Mouse (Mus musculus) megakaryocyte-erythroid progenitor cell, adult 5-6 weeks (primary cell): Measurements from ENCODE around the gene Tnp2. TPM values are rescaled to one million over a fixed set of nuclear protein-coding genes. Genes with fewer than 3 reads are reported as not detected.
A peak's percentile ranks its signal among the peaks of the same experiment; 100 is the strongest.

Experiments used
- ATAC-seq: replicated peaks from 2 replicates; pipeline ENCODE4 v1.8.0; 2016; ENCODE audit warnings: mild to moderate bottlenecking, inconsistent platforms; ENCODE audit not compliant: severe bottlenecking, poor library complexity, low FRiP score, low TSS enrichment
- total RNA-seq, 2 experiments: library from RNA; stranded (forward) in 1 of 2; stranded (reverse) in 1 of 2; fragments of 200-1000, 215-1000 nt in 1 of 2; fragments of >200 nt in 1 of 2; fragmentation: Nextera tagmentation in 1 of 2; gene quantifications; 2 replicates each; pipeline ENCODE4 v1.2.3; 2014 to 2017

Gene Tnp2
- total RNA-seq, 2 experiments from 2014 or later = not detected

DNA sequence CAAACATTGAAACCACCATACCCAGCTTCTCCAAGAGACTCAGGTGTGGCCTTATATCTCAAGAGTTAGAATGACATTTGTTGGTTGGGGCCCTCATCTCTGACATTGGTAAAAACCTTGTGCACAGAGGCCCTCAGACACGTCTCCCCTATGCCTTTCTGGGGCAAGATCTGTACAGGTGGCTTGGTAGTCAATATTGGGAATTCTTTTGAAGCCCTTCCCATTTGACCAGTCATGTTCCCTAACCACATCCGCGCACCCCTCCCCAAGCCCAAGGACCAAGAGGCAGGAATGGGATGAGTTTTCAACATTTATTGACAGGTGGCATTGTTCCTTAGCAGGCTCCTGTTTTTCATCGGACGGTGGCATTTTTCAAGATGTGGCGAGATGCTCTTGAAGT lies 7.6 kb upstream of the Tnp2 start, which contains the start of gene Prm2:
TSS of gene Prm2 (minus strand) at position 101 of the 400 bp plus-strand sequence.
- no peak for ATAC-seq

DNA sequence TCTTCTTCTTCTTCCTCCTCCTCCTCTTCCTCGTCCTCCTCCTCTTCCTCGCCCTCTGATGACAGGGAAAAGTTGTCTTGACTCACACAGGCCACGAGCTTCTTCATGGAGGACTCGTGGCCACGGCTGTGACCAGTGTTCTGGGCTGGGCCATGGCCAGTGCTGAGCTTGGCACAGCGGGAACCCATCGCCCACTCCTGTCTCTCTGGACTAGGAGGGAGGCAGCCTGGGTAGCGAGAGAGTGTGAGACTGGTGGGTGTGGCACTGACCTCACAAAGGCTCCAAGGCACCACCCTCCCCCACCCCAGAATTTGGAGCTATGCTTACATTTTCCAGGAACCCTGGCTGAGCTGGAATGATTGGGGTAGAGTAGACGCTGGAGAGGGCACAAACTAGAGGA lies 2.2 kb upstream of the Tnp2 start, which contains the start of gene Prm3:
TSS of gene Prm3 (minus strand) at position 213 of the 400 bp plus-strand sequence.
- no peak for ATAC-seq

DNA sequence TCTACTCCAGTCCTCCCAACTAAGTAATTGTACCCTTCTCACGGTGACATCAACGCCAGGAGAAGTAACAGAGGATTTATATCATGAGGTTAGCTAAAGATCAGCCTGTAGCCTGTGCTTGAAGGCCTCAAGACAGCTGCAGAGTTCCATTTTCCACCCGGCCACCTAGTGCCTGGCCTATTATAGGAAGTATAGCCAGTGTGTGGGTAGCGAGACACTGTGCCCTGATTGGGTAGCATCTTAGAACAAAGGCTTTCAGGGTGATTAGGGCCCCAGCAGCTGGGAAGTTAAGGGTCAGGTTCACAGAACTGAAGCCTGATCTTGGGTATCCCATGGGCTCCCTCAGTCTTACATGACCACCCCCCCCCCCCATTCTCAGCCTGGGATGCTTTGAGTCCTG lies 406 bp upstream of the Tnp2 start:
- ATAC-seq = no peak

DNA sequence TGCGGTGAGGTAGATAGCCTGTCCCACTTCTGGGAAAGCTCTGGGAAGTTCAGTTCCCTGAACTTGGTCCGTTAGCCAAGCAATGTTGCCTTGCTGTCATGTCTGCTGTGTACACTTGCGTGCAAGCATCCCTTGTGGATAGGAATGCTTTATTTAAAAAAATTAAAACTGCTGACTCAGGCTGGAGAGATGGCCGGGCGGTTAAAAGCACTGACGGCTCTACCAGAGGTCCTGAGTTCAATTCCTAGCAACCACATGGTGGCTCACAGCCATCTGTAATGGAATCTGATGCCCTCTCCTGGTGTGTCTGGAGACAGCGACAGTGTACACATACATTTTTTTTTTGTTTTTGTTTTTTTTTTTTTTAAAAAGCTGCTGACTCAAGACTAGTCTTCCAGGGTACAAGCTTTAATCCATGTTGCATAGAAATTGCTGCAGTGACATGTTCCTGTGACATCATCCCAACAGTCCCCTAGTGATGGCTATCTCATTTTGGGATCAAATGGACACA lies 857 bp downstream of the Tnp2 start:
- ATAC-seq = no peak

DNA sequence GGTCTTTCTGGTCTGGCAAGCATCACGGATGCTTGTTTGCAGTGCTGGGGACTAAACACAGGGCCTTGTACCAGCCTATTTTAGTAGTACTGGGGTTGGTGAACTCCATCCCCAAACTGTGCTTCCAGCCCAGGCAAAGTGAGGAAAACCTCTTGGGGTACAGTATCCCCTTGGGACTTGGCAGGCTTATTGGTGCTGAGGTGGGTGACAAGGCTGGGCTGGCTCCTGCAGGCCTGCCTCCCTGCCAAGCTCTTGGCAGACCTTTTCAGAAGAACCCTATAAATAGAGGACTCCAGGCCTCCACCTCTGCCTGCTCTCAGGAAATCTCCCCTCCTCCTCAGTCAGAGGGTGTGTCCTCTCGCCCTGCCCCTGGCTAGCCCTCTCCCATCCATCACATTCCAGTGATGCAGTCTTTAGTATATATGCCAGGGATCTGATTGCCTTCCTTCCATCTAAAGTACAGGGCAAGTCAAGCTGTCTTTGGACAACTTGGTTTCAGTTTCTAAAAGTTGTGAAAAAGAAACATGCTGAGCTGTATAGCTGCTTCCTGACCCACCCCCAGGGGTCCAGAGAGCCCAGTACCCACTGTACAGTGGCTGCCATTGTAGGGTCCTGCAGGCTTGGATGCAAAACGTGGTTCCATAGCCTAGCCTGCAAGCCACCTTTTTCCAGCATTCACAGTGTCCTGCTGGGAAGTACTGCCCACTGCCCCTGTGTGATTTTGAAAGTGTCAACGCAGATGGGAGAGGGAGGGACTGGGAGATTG lies 1.5 kb downstream of the Tnp2 start:
- no peak for ATAC-seq

DNA sequence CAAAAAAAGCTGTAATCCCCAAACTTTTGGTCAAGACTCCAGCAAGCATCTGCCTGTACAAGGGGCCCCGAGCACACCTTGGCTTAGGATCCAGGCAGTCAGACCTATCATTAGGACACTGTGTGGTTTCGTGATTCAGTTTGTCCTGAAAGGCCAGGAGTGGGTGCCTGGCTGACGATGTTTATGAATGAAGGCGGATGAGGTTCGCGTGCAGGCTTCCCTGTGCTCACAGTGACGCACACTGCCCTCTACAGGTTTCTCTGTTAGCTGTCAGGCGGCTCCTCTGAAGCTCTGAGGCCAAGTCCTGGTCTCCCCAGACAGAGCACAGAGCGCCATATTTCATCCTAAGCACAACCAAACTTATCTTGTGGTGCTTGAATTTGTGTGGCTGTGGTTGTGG lies 2.2 kb downstream of the Tnp2 start:
- peak; percentile 76 for ATAC-seq

DNA sequence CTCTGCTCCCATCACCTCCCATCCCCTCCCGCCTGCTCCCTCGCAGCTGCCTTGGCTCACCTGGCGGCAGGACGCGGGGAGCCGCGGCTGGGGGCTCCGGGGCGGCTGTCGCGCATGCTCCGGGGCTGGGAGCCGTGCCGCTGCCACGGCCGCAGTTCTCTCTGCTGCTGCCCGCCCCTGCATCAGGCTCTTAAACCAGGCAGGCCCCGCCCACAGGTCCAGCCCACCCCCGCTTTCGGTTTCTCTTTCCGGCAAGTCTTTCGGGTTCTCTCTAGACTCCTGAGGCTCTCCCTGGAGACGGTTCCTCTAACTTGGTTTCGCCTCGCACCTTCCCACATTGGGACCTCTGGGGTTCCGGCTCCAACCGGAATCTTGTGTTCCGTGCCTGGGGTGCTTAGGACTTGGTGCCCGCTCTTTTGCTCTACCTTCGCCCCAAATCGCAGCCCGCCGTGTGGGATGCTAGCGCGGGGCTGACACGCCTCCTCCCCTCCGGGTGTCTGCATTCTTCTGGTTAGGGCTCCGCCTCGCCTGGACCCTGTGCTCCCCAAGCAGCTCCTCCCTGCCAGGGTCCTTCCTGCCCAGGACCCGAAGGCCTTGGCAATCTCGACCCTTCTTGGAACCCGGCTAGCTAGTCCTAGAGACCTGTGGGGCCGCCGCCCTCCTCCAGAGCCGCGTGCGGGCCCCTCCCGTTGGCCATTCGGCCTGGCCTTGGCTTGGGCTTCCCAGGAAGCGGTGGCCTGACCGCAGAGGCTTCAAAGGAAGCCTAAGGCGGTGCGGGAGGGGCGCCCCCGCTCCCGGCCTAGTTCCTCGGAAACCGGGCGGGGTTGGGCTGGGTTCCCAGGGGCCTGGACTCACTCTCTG lies 2.9 kb downstream of the Tnp2 start, which contains the start of gene Socs1:
TSS of gene Socs1 (minus strand) at position 166 of the 861 bp plus-strand sequence.
- peak; percentile 72 for ATAC-seq

DNA sequence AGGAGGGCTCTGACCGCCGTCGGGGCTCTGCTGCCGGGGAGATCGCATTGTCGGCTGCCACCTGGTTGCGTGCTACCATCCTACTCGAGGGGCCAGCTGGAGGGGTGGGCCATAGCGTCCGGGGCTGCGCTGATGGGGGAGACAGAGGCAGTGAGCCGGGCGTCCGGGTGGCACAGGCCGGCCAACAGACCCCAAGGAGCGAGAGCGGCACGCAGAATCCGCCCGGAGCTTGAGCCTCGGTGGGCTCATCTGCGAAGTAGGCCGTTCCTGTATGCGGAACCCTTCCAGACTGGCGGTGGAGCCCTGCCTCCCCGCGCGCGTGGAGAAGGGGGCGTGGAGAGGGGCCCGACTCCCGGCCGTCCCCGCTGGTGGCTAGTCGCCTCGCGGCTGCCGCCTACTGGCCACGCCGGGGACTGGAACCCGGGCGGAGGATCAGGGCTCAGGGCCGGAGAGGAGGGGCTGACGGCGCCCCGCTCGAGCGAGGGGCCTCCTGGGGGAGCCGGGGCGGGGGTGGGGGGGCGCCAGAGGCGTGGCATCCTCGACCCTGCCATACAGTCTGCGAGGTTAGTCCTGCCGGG lies 3.6 kb downstream of the Tnp2 start:
- ATAC-seq = peak; percentile 50

DNA sequence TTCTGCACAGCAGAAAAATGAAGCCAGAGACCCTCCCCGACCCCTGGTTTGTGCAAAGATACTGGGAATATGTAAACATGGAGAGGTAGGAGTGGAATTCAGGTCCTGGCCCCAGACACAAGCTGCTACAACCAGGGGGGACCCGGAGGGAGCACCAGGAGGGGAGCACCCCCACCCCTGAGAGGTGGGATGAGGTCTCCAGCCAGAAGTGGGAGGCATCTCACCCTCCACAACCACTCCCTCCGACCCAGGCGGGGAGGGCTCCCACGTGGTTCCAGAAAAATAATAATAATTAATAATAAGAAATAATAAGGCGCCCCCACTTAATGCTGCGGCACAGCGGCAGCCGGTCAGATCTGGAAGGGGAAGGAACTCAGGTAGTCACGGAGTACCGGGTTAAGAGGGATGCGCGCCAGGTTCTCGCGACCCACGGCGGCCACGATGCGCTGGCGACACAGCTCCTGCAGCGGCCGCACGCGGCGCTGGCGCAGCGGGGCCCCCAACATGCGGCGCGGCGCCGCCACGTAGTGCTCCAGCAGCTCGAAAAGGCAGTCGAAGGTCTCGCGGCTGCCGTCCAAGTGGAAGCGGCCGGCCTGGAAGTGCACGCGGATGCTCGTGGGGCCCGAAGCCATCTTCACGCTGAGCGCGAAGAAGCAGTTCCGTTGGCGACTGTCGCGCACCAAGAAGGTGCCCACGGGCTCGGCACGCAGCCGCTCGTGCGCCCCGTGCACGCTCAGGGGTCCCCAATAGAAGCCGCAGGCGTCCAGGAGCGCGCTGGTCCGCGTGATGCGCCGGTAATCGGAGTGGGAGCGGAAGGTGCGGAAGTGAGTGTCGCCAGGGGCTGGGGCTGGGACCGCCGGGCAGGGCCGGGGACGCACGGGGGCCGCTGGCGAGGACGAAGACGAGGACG lies 4.3 kb downstream of the Tnp2 start:
- ATAC-seq = no peak

DNA sequence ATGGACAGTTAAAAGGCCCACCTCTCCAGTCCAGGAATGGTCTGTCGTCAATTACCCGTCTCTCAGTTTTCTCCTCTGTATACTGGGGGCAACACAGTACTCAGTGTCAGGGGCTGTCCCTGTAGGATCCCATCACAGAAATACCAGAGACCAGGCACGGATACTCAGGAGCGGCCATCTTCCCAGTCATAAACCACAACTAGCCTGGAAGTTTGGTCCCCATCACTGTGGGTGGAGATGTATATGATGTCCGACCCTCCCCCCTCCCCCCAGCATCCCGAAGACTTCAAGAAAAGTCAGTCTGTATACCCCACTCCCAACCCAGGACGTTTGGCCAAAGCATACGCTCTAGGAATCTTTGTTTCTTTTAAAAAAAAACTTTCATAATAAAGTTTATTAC lies 5.0 kb downstream of the Tnp2 start:
- no peak for ATAC-seq

DNA sequence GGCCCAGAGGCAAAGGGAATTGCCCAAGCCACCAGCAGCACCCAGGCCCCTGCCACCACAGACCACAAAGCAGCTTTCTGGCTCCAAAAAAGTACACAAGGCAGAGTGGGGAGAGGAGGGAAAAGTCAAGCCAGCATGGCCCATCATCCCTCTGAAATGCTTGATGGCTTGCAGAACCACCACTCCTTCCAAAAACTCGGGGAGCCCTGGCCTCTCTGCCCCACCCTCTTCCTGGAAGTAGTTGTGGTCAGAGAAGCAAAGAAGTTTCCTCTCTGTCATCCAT lies 5.4 kb downstream of the Tnp2 start:
- ATAC-seq = no peak

DNA sequence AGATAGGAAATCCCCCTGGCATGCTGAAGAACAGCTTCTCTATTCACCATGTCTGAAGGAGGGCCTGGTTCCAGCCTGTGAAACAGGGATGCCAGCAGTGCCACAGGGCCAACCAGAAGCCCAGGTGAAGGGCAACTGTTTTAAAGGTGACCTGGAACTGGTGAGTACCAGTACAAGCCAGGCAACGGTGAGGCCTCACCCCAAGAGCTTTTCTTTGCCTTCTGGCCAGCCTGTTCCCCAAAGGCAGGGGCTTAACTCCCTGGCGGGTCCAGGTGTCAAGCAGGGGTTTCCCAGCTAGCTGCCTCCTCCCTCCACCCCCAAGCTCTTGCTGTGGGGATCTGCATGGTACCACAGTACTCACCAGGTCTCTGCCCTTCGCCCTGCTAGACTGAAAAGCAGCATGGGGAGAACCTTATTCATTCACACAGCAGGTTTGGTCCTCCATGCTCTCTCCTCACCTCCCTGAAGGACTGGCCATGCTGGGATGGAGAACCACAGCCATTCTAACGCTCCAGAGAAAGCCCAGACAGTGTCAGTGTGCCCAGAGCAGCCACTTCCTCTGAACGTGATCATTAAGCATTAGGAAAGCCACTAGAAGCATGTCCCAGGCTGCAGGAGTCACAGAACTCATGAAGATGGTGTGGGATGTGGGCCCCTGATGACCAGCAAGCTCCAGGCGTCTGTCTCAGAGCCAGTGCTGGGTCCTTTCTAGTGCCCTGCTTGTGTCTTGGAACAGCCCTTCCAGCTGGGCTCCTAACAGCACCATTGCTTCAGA lies 5.9 kb downstream of the Tnp2 start:
- no peak for ATAC-seq

DNA sequence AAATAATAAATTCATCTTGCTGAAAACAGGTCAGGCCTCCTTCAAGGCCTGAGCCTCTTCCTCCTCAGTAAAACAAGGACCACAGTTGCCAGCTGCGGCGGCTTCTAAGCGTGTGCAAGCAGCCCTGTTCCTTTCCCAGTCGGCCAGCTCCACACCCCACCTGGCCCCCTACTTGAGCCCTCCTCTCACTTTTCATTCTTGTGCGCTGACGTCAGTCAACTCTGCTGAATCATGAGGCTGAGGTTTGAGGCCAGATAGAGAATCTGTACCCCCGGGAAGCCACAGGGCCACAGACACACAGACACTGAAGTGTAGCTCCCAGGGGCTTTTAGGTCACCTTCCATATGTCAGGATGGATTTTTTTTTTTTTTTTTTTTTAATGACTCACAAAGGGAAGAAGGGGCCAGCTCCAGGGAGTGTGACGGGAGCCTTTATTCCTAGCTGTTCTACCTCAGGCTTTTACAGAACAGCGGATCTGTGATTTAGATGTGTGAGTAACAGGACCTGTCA lies 6.5 kb downstream of the Tnp2 start:
- no peak for ATAC-seq

DNA sequence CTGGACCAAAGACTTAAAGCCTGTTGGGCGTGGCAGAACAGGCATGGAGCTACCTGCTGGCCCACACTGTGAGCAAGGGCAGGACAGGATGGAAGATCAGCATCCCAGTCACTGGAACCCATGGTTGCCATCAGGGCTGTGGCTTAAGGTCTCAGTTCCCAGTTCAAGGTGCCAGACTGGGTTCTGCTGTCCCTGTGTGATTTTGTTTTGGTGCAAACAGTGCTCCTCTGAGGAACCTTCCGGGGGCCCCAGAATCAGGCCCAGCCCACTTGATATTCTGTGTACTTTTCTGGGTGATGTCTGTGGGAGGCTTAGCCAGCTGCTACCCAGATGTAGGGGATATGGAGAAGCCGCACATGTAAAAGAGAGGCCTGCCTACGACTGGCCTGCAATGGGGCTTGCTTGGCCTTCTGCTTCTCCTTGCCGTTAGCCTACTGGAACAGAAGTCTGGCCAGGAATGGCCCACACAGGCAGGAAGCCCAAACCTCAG lies 7.8 kb downstream of the Tnp2 start:
- ATAC-seq = no peak

DNA sequence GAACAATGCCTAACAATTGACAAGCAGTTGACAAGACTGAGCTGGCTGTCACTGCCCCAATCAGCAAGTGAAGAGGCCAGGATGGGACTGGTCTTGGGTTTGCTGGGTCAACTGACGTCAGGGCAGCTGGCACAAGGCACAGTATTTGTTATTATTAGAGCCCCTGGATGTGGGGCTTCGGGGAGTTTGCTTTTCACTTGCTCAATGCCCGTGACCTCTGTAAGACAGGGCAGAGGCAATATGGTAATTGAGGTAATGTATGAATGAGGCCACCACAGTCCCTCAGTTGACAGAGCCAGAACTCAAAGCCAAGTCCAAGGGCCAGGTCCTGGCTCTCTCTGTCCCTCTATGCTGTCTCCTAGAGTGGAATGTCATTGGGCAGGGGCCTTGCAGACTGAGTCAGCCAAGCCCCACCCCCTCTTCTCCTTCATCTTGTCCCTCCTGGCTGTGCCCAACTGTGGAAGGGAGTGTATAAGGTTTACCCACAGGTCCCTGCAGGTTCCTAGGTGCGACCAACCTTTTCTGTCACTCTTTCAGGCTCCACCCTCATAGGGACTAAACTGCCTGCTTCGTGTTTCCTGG lies 10.8 kb downstream of the Tnp2 start:
- no peak for ATAC-seq

DNA sequence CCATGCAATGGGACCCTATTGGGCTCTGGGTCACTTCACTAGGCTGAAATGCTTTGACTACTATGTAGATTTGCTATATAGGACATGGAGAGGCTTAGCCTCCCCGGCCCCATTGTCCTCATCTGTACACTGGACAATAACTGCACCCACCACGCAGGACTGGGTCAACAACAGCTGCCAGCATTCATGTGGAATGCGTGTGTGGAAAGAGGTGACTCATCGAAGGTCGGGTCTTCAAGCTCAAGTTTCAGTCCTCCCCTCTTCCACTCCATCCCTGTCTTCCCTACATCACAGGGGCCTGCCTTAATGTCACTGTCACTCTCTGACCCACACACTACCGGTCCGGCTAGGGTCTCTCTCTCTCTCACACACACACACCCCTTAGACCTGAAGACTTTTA lies 12.1 kb downstream of the Tnp2 start:
- ATAC-seq = no peak

DNA sequence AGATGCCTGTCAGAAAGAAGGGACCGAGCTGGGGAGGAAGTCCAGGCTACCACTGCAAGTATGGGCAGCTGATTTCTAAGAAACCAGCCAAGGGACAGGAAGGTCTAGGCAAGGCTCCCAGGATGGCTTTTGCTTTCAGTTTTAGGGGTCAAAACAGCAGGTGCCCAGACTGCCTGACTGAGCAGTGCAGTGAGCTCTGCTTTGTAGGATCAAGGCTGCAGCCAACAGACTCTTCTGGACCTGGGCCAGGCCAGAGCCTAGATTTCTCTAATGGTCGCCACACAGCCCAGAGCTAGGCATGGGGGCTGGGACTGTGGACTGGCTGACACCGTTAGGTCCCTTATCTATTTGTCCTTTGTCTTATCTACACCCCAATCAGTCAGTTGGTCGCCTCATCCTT lies 13.7 kb downstream of the Tnp2 start:
- ATAC-seq = no peak

DNA sequence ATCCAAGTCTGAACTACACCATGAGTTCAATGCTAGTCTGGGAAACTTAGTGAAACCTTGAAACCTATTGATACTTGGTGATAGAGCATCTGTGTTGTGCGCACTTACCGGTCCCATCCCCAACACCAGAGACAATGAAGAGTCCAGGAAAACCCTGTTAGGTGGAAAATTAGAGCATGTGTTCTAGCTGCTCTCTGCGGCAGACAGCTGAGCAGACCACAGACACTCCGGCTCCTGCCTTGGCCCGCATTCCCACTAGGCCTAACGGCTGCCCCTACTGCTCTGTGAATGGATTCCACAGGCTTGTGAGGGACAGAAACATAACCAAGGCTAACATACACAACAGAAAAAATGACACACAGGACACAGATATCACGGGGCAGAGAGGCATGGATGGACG lies 14.9 kb downstream of the Tnp2 start:
- ATAC-seq = no peak
